Mouse (Mus musculus) myocyte (in vitro differentiated cells): Measurements from ENCODE around the gene Gm17190. TPM values are rescaled to one million over a fixed set of nuclear protein-coding genes. Genes with fewer than 3 reads are reported as not detected.
"Not testable (repeated sequence)": the region's sequence is repeated elsewhere in the genome, so short reads cannot be mapped to it uniquely, and the experiment has no call there.

ENCODE experiments used
- H3K27me3 ChIP-seq: one replicate; pipeline ENCODE4 v1.6.1; 2011; ENCODE audit not compliant: control insufficient read depth, insufficient read depth, insufficient read length
- H3K36me3 ChIP-seq: one replicate; pipeline ENCODE4 v1.6.1; 2011; ENCODE audit not compliant: control insufficient read depth, insufficient read depth
- H3K4me2 ChIP-seq: one replicate; pipeline ENCODE4 v1.6.1; 2011; ENCODE audit warnings: low read depth, control low read depth
- H3K4me3 ChIP-seq: one replicate; pipeline ENCODE4 v1.5.1; 2011; ENCODE audit warnings: mild to moderate bottlenecking, control low read depth, moderate library complexity
- H3K79me2 ChIP-seq: one replicate; pipeline ENCODE4 v1.6.1; 2011; ENCODE audit not compliant: control insufficient read depth, insufficient read depth
- H3ac ChIP-seq: one replicate; pipeline ENCODE4 v1.6.1; 2011; ENCODE audit not compliant: control insufficient read depth, insufficient read length
- CEBPB ChIP-seq: IDR thresholded peaks from 2 replicates; pipeline ENCODE4 v1.6.1; 2011; ENCODE audit warnings: mild to moderate bottlenecking, moderate library complexity; ENCODE audit not compliant: poor library complexity, insufficient read depth, severe bottlenecking
- E2F4 ChIP-seq: IDR thresholded peaks from one replicate; pipeline ENCODE4 v1.6.1; 2011; ENCODE audit warnings: mild to moderate bottlenecking, control low read depth, moderate library complexity; ENCODE audit not compliant: insufficient read depth
- MAX ChIP-seq: IDR thresholded peaks from one replicate; pipeline ENCODE4 v1.6.1; 2011; ENCODE audit warnings: low read depth, mild to moderate bottlenecking, control low read depth
- MYOD1 ChIP-seq, 3 experiments: IDR thresholded peaks; one replicate each; pipeline ENCODE4 v1.6.1; 2011; ENCODE audit warnings: control low read depth in 2 of 3, low read depth in 2 of 3, mild to moderate bottlenecking in 2 of 3, moderate library complexity in 1 of 3; ENCODE audit not compliant: insufficient read length in 2 of 3, control insufficient read depth in 1 of 3
- MYOG ChIP-seq, 3 experiments: IDR thresholded peaks; one replicate each; pipeline ENCODE4 v1.6.1; 2011; ENCODE audit warnings: control low read depth in 2 of 3, low read depth in 2 of 3, mild to moderate bottlenecking in 2 of 3; ENCODE audit not compliant: insufficient read length in 2 of 3, control insufficient read depth in 1 of 3, insufficient read depth in 1 of 3
- POLR2A ChIP-seq: IDR thresholded peaks from one replicate; pipeline ENCODE4 v1.6.1; 2011; ENCODE audit warnings: low read depth, mild to moderate bottlenecking, control low read depth, moderate library complexity; ENCODE audit not compliant: insufficient read length
- POLR2AphosphoS2 ChIP-seq: IDR thresholded peaks from one replicate; pipeline ENCODE4 v1.6.1; 2011; ENCODE audit warnings: low read depth, control low read depth; ENCODE audit not compliant: insufficient read length
- REST ChIP-seq: IDR thresholded peaks from one replicate; pipeline ENCODE4 v1.6.1; 2011; ENCODE audit warnings: mild to moderate bottlenecking, control low read depth, moderate library complexity; ENCODE audit not compliant: insufficient read depth, insufficient read length
- SRF ChIP-seq: IDR thresholded peaks from one replicate; pipeline ENCODE4 v1.6.1; 2011; ENCODE audit warnings: low read depth; ENCODE audit not compliant: control insufficient read depth, insufficient read length
- TCF12 ChIP-seq: IDR thresholded peaks from one replicate; pipeline ENCODE4 v1.6.1; 2011; ENCODE audit warnings: mild to moderate bottlenecking, control low read depth; ENCODE audit not compliant: poor library complexity, insufficient read depth, severe bottlenecking
- TCF3 ChIP-seq: IDR thresholded peaks from one replicate; pipeline ENCODE4 v1.6.1; 2011; ENCODE audit warnings: low read depth, control low read depth; ENCODE audit not compliant: insufficient read length
- USF1 ChIP-seq: IDR thresholded peaks from one replicate; pipeline ENCODE4 v1.6.1; 2011; ENCODE audit warnings: low read depth, mild to moderate bottlenecking, control low read depth, moderate library complexity
- polyA plus RNA-seq: library from polyadenylated mRNA; unstranded; fragments of >200 nt; fragmentation: generic; extraction: Trizol; gene quantifications from one replicate; pipeline ENCODE4 v1.2.1, GENCODE M21; 2012; ENCODE audit warnings: missing spikeins

Gene Gm17190
- not detected for polyA plus RNA-seq

DNA sequence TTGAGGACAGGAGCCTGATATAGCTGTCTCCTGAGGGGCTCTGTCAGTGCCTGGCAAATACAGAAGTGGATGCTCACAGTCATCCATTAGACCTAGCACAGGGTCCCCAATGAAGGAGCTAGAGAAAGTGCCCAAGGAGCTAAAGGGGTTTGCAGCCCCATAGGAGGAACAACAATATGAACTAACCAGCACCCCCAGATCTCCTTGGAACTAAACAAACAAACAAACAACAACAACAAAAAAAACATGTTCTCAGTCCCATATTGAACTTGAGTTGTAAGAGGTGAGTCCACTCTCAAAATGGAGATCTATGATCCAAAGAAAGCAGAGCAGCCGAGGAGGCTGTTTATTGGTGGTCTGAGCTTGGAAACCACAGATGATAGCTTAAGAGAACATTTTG, at the start of gene Gm17190:
Gene Gm17190 (plus strand): TSS at position 301 of the 400 bp plus-strand sequence.
- not testable (repeated sequence) for H3K4me3 ChIP-seq, H3K79me2 ChIP-seq, H3K27me3 ChIP-seq, H3ac ChIP-seq, H3K4me2 ChIP-seq, H3K36me3 ChIP-seq

GRCm38 (mm10) chr13:96039536-96039935, 42.3 kb upstream of the Gm17190 start:
- Histone ChIP-seq H3K36me3 (no peaks in the 10 kb centered on the region), H3K4me3 (no peak overlapping the region), H3ac (no peak overlapping the region), H3K79me2 (no peaks in the 10 kb centered on the region), H3K27me3 (peaks cover 5% of the 10 kb centered on the region), H3K4me2 (no peak overlapping the region)
- TF ChIP-seq SRF = no peak
- no peak for TF ChIP-seq MYOG (IDR thresholded peaks at IDR 0.05; ENCODE audit: control insufficient read depth in 1 of 3, insufficient read depth in 1 of 3, insufficient read length in 2 of 3, low read depth in 2 of 3)
- no peak for TF ChIP-seq TCF12
- TF ChIP-seq POLR2AphosphoS2 = no peak
- TF ChIP-seq REST = no peak
- no peak for TF ChIP-seq USF1
- no peak for TF ChIP-seq E2F4
- no peak for TF ChIP-seq CEBPB
- TF ChIP-seq POLR2A = no peak
- no peak for TF ChIP-seq TCF3

GRCm38 (mm10) chr13:96040275-96041042, 41.4 kb upstream of the Gm17190 start:
- Histone ChIP-seq H3K27me3 (peaks cover 5% of the 10 kb centered on the region), H3K79me2 (no peaks in the 10 kb centered on the region), H3K36me3 (no peaks in the 10 kb centered on the region), H3K4me2 (no peak overlapping the region), H3K4me3 (no peak overlapping the region), H3ac (no peak overlapping the region)
- no peak for TF ChIP-seq TCF12
- no peak for TF ChIP-seq POLR2AphosphoS2
- no peak for TF ChIP-seq E2F4

- Histone ChIP-seq H3K36me3 (no peaks in the 10 kb centered on the region), H3K79me2 (no peaks in the 10 kb centered on the region), H3ac (no peak overlapping the region), H3K4me3 (no peak overlapping the region), H3K27me3 (no peaks in the 10 kb centered on the region), H3K4me2 (no peak overlapping the region)
- TF ChIP-seq SRF (no peak), POLR2AphosphoS2 (no peak), MYOG (IDR thresholded peaks at IDR 0.05; ENCODE audit: control insufficient read depth in 1 of 3, insufficient read depth in 1 of 3, insufficient read length in 2 of 3, low read depth in 2 of 3) (no peak), E2F4 (no peak), TCF12 (no peak), REST (no peak), TCF3 (no peak), MYOD1 (IDR thresholded peaks at IDR 0.05; ENCODE audit: control insufficient read depth in 1 of 3, insufficient read length in 2 of 3, low read depth in 2 of 3) (no peak), CEBPB (no peak)
Measured at GRCm38 (mm10) chr13:96045396-96045795, 36.5 kb upstream of the Gm17190 start.

GRCm38 (mm10) chr13:96052755-96053154, 29.1 kb upstream of the Gm17190 start:
- Histone ChIP-seq H3K79me2 (no peaks in the 10 kb centered on the region), H3K36me3 (no peaks in the 10 kb centered on the region), H3K4me3 (no peak overlapping the region), H3K27me3 (peaks cover 5% of the 10 kb centered on the region), H3ac (no peak overlapping the region), H3K4me2 (no peak overlapping the region)
- no peak for TF ChIP-seq SRF
- TF ChIP-seq MYOG (IDR thresholded peaks at IDR 0.05; ENCODE audit: control insufficient read depth in 1 of 3, insufficient read depth in 1 of 3, insufficient read length in 2 of 3, low read depth in 2 of 3) = no peak
- no peak for TF ChIP-seq POLR2AphosphoS2
- TF ChIP-seq USF1 = no peak
- no peak for TF ChIP-seq TCF3
- TF ChIP-seq MAX = no peak
- TF ChIP-seq CEBPB = no peak
- TF ChIP-seq E2F4 = no peak
- TF ChIP-seq TCF12 = no peak
- TF ChIP-seq REST = no peak
- no peak for TF ChIP-seq POLR2A
- no peak for TF ChIP-seq MYOD1 (IDR thresholded peaks at IDR 0.05; ENCODE audit: control insufficient read depth in 1 of 3, insufficient read length in 2 of 3, low read depth in 2 of 3)
